Mouse (Mus musculus) lung, postnatal 0 days (tissue): ENCODE measurements at regions not wholly inside any gene's neighbourhood (a gene's known extent, or its start where the extent isn't known, plus 50 kb on each side); places are given as distances from the start of the nearest gene placed in this dataset.

Experiments used
- CTCF ChIP-seq: IDR thresholded peaks from 2 replicates; pipeline ENCODE4 v1.5.1; 2016; ENCODE audit warnings: antibody characterized with exemption, mild to moderate bottlenecking
- EP300 ChIP-seq: IDR thresholded peaks from 2 replicates; pipeline ENCODE4 v1.6.1; 2016; ENCODE audit warnings: antibody characterized with exemption, mild to moderate bottlenecking, control low read depth

GRCm38 (mm10) chr11:30326371-30326770 is 58.4 kb upstream of the Sptbn1 start:
- TF ChIP-seq CTCF (no peak), EP300 (no peak)
